Mouse (Mus musculus) testis, adult 2 months (tissue): Measurements from ENCODE around the gene Sars2. TPM values are rescaled to one million over a fixed set of nuclear protein-coding genes. Genes with fewer than 3 reads are reported as not detected.

Source experiments
- H3K27ac ChIP-seq: fragments of 200-500 bp; 2 replicates; pipeline ENCODE4 v1.5.1; 2012; ENCODE audit warnings: low read depth, low read length; ENCODE audit not compliant: control insufficient read depth, insufficient read depth
- H3K27me3 ChIP-seq: fragments of 200-500 bp; 2 replicates; pipeline ENCODE4 v1.6.1; 2012; ENCODE audit warnings: mild to moderate bottlenecking, low read length, moderate library complexity; ENCODE audit not compliant: control insufficient read depth, insufficient read depth
- H3K36me3 ChIP-seq: fragments of 200-500 bp; 2 replicates; pipeline ENCODE4 v1.6.1; 2012; ENCODE audit warnings: mild to moderate bottlenecking, low read length; ENCODE audit not compliant: control insufficient read depth, insufficient read depth
- H3K4me1 ChIP-seq: fragments of 200-500 bp; 2 replicates; pipeline ENCODE4 v1.6.1; 2012; ENCODE audit warnings: low read length; ENCODE audit not compliant: control insufficient read depth, insufficient read depth
- H3K4me3 ChIP-seq: fragments of 200-500 bp; 2 replicates; pipeline ENCODE4 v1.5.1; 2012; ENCODE audit warnings: low read depth, mild to moderate bottlenecking, low read length, moderate library complexity, mixed read lengths; ENCODE audit not compliant: control insufficient read depth
- CTCF ChIP-seq: fragments of 200-500 bp; IDR thresholded peaks from 2 replicates; pipeline ENCODE4 v1.5.1; 2012; ENCODE audit warnings: low read depth, mild to moderate bottlenecking, inconsistent platforms, low read length, moderate library complexity; ENCODE audit not compliant: control insufficient read depth, insufficient read depth, insufficient replicate concordance
- POLR2A ChIP-seq: fragments of 200-500 bp; IDR thresholded peaks from 2 replicates; pipeline ENCODE4 v1.6.1; 2012; ENCODE audit warnings: low read depth, mild to moderate bottlenecking, inconsistent platforms, low read length, moderate library complexity; ENCODE audit not compliant: control insufficient read depth
- polyA plus RNA-seq: library from polyadenylated mRNA; depleted of rRNA; stranded (reverse); fragments of >200 nt; gene quantifications from 2 replicates; pipeline ENCODE4 v1.2.3, GENCODE M21; 2012

Sars2 gene
- polyA plus RNA-seq, 1 experiment: 12.5 TPM

DNA sequence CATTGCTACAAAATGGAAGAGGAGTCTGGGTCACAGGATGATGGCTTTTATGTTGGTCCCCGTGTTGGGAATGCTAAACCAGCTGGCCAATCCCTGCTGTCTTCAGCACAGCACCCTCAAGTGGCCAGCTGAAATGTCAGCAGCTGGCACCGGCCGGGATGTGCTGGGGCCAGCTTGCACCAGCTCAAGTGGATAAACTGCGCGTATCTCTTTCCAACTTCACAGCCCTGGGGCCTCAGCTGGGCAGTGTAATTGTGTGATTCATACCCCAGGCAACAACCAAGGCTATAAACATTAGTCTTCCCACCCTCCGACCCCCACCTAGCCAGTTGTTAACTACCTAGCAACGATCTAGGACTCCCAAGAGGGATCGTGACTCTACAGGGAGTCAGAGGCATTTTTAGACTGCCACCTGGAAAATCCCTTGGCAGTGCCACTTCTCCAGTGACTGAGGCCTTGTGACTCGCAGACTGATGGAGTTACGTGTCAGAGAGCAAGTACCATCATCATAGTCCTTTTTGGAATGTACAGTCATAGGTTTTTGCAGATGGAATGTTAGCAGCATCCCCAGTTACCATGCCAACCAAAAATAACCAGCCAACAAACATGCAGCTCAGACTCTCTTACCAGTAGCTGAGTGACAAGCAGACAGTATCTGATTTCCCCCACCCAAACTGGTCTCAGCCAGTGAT is 14.0 kb upstream of the Sars2 start:
- peaks cover 11% of the 10 kb centered on the region for H3K4me1 ChIP-seq
- H3K27me3 ChIP-seq: no peaks in the 10 kb centered on the region
- no peak overlapping the region for H3K27ac ChIP-seq
- H3K4me3 ChIP-seq: no peak overlapping the region
- no peaks in the 10 kb centered on the region for H3K36me3 ChIP-seq
- peak; percentile 31; the same call in 1 of the 2 replicates for TF ChIP-seq CTCF
- no peak for TF ChIP-seq POLR2A

DNA sequence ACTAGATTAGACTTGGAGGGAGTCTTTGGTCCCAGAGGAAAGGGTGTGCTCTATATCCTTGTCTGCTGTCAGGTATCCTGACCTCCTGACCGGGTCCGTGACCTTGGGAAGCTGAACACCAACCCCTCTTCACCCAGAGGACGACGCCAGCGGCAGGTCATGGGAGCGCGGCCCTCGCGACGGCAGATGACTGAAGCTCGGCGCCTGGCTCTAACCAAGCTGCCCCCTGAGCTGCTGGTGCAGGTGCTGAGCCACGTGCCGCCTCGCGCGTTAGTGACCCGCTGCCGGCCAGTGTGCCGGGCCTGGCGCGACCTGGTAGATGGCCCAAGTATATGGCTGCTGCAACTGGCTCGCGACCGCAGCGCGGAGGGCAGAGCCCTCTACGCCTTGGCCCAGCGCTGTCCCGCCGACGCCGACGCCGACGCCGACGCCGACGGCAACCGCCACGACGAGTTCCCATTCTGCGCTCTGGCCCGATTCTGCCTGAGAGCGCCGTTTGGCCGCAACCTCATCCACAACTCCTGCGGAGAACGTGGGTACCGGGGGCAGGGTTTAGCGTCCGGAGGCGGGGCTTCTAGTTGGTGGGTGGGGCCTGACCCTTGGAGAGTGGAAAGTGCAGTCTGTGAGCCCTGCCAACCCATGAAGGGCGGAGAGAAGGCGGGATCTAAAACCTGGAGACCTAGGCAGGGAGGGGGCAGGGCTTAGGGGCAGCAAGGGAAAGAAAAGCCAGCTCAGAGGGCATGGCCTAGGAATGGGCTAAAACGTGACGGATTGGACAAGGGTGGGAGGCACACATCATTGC is 9.2 kb upstream of the Sars2 start:
- Histone ChIP-seq H3K27me3 (no peaks in the 10 kb centered on the region), H3K4me1 (peaks cover 21% of the 10 kb centered on the region), H3K4me3 (peak overlapping the region; percentile 73), H3K36me3 (no peaks in the 10 kb centered on the region), H3K27ac (peak overlapping the region; percentile 32; the same call in 1 of the 2 replicates)
- TF ChIP-seq CTCF (no peak), POLR2A (peak; percentile 30; the same call in 1 of the 2 replicates)

DNA sequence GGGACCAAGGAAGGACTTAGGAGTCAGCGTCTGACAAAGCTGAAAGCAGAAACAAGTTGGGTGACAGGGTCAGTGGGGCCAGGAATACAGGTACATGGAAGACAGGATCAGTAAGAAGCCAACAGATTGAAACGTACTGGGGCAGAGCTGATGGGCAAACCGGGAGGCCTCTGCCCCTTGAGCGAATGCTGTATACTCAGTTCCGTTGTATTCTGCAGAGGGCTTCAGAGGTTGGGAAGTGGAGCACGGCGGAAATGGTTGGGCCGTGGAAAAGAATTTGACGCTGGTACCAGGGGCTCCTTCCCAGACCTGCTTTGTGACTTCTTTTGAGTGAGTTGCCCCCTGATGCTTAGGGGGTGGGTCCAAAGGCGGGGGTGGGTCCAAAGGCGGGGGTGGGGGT is 8.6 kb upstream of the Sars2 start:
- H3K27me3 ChIP-seq: no peaks in the 10 kb centered on the region
- TF ChIP-seq POLR2A: no peak
- no peaks in the 10 kb centered on the region for H3K36me3 ChIP-seq
- peaks cover 17% of the 10 kb centered on the region for H3K4me1 ChIP-seq
- peak overlapping the region; percentile 73 for H3K4me3 ChIP-seq
- no peak overlapping the region for H3K27ac ChIP-seq

DNA sequence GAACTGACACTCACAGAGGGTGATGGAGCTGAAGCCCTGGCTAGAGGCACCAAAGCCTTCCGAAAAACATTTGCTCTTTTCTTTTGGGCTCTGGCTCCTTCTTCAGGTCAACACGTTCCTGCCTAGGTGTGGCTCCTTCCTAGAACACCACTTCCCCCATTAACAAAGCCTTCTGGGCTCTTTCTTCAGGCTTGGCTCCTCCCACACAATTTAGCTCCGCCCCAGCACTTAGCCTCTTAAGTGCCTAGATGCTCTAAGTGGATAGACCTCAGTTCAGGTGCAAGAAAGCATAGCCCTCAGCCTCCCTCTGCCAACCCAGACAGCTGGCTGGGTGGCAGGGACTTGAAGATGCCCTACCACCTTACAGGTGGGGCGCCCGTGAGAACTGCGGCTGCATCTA is 6.1 kb upstream of the Sars2 start:
- no peak overlapping the region for H3K4me3 ChIP-seq
- no peak overlapping the region for H3K27ac ChIP-seq
- no peaks in the 10 kb centered on the region for H3K27me3 ChIP-seq
- peaks cover 19% of the 10 kb centered on the region for H3K4me1 ChIP-seq
- no peak for TF ChIP-seq CTCF
- TF ChIP-seq POLR2A: no peak
- no peaks in the 10 kb centered on the region for H3K36me3 ChIP-seq

DNA sequence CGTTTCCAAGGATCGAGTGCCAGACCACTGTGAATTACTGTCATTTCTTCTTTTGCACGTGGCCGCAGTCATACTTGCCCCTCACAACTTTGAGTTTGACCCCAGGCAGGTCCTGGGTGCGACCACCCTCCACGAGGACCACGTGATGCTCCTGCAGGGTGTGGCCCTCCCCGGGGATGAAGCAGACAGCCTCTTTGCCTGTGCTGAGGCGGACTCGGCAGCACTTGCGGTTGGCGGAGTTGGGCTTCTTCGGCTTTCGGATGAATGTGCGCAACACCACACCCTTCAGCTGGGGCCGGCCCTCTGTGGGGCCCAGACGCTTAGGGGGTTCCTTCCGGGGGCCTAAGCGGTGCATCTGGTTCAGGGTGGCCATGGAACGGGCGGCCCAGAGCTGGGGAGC is 2.0 kb upstream of the Sars2 start:
- Histone ChIP-seq H3K27me3 (no peaks in the 10 kb centered on the region), H3K36me3 (no peaks in the 10 kb centered on the region), H3K27ac (no peak overlapping the region), H3K4me3 (peak overlapping the region; percentile 63), H3K4me1 (peaks cover 14% of the 10 kb centered on the region)
- TF ChIP-seq POLR2A (no peak), CTCF (no peak)

DNA sequence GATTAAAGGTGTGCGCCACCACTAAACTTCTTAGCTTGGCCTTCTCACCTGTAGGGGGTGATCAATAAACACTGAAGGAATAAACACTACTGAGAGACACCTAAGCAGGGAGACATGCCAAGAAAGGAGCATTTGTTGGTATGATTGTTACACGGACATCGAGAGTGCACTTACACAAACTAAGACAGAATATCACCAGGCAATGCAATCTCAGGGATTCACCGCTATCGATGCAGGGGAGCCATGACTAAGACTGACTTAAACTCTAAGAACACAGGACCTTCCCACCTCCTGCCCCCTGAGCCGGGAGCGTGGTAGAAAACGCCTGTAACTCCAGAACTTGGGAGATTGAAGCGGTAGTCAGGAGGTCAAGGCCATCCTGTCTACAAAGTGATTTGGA is 843 bp upstream of the Sars2 start:
- Histone ChIP-seq H3K4me3 (peak overlapping the region; percentile 100), H3K4me1 (peaks cover 9% of the 10 kb centered on the region), H3K27ac (peak overlapping the region; percentile 99), H3K27me3 (no peaks in the 10 kb centered on the region), H3K36me3 (no peaks in the 10 kb centered on the region)
- TF ChIP-seq CTCF (no peak), POLR2A (no peak)

DNA sequence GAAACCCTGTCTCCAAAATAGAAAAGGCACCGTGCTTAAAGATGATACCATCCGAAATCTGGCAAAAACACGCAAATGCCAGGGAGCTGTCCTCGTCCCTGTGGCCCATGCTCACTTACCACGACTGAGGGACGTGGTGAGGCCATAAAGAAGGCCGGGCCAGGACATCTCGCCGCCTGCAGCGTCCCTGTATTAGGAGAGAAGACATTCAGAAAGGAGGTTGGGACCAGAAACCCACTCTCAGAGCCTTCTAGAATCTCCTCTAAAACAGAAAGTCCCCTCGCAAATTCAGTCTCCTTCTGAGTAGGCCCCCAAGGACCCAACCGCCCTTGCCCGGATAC is 454 bp upstream of the Sars2 start:
- TF ChIP-seq POLR2A (no peak), CTCF (no peak)
- peaks cover 9% of the 10 kb centered on the region for H3K4me1 ChIP-seq
- H3K27me3 ChIP-seq: no peaks in the 10 kb centered on the region
- H3K4me3 ChIP-seq: peak overlapping the region; percentile 100
- peak overlapping the region; percentile 99 for H3K27ac ChIP-seq
- no peaks in the 10 kb centered on the region for H3K36me3 ChIP-seq

DNA sequence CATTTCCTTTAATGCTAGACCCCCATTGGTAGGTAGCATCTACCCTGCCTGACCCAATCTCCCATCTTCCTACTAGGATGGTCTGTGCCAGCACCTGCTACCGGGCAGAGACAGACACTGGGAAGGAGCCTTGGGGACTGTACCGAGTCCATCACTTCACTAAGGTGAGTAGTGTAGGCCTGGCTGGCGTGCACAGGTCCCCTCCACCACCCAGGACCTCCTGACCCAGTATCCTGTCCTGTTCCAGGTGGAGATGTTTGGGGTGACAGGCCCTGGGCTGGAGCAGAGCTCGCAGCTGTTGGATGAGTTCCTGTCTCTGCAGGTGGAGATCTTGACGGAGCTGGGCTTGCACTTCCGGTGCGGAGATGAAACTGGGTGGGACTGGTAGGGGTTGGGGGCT is 8.1 kb downstream of the Sars2 start:
- TF ChIP-seq POLR2A (no peak), CTCF (no peak)
- Histone ChIP-seq H3K4me3 (no peak overlapping the region), H3K4me1 (peaks cover 10% of the 10 kb centered on the region), H3K27ac (no peak overlapping the region), H3K27me3 (no peaks in the 10 kb centered on the region), H3K36me3 (no peaks in the 10 kb centered on the region)
